Mouse (Mus musculus) layer of hippocampus, postnatal 36 days (tissue): ENCODE measurements around the gene Srgap3. TPM values are rescaled to one million over a fixed set of nuclear protein-coding genes. Genes with fewer than 3 reads are reported as not detected.

Experiments used
- DNase-seq, 2 experiments: peaks; one replicate each; pipeline ENCODE4 v3.0.0; 2022
- total RNA-seq, 2 experiments: library from RNA; stranded (reverse); gene quantifications; 2 replicates each; pipeline ENCODE4 v1.2.3; 2021

Srgap3 gene
- total RNA-seq = 100 to 1,000 TPM; 276 to 301 TPM

GRCm38 (mm10) chr6:112946895-112947436 lies at the start of gene Srgap3:
Gene Srgap3 (minus strand): TSS chr6:112947266.
- peak; percentile 86 to 88 for DNase-seq

GRCm38 (mm10) chr6:112995708-112996107 lies 48.6 kb upstream of the Srgap3 start:
- no peak for DNase-seq

GRCm38 (mm10) chr6:112990119-112990518 lies 43.1 kb upstream of the Srgap3 start:
- DNase-seq = no peak

GRCm38 (mm10) chr6:112985362-112986314 lies 38.6 kb upstream of the Srgap3 start:
- no peak for DNase-seq

GRCm38 (mm10) chr6:112982241-112982640 lies 35.2 kb upstream of the Srgap3 start:
- DNase-seq = no peak

GRCm38 (mm10) chr6:112978947-112979346 lies 31.9 kb upstream of the Srgap3 start:
- DNase-seq = no peak

- no peak for DNase-seq
Observed at GRCm38 (mm10) chr6:112977246-112977645, 30.2 kb upstream of the Srgap3 start.

- no peak for DNase-seq
Observed at GRCm38 (mm10) chr6:112976541-112976940, 29.5 kb upstream of the Srgap3 start.

- no peak for DNase-seq
Observed at GRCm38 (mm10) chr6:112976136-112976535, 29.1 kb upstream of the Srgap3 start.

- DNase-seq = peak in 1 of 2 experiments; percentile 35
Observed at GRCm38 (mm10) chr6:112973786-112974720, 27.0 kb upstream of the Srgap3 start.

- DNase-seq = peak; percentile 51 to 61
Observed at GRCm38 (mm10) chr6:112972858-112973631, 26.0 kb upstream of the Srgap3 start.

GRCm38 (mm10) chr6:112972127-112972526 lies 25.1 kb upstream of the Srgap3 start:
- no peak for DNase-seq

GRCm38 (mm10) chr6:112971116-112971768 lies 24.2 kb upstream of the Srgap3 start:
- DNase-seq = no peak

- no peak for DNase-seq
Observed at GRCm38 (mm10) chr6:112967359-112967758, 20.3 kb upstream of the Srgap3 start.

- no peak for DNase-seq
Observed at GRCm38 (mm10) chr6:112958360-112958759, 11.3 kb upstream of the Srgap3 start.

- DNase-seq = no peak
Observed at GRCm38 (mm10) chr6:112957583-112958280, 10.7 kb upstream of the Srgap3 start.

- DNase-seq = no peak
Observed at GRCm38 (mm10) chr6:112955773-112956172, 8.7 kb upstream of the Srgap3 start.

GRCm38 (mm10) chr6:112953905-112954304 lies 6.8 kb upstream of the Srgap3 start:
- DNase-seq = no peak

GRCm38 (mm10) chr6:112951254-112951653 lies 4.2 kb upstream of the Srgap3 start:
- no peak for DNase-seq
